Mouse (Mus musculus) ES-Bruce4 (cell line): ENCODE results near the gene Zfyve9.

Experiments used
- CTCF ChIP-seq: IDR thresholded peaks from one replicate; pipeline ENCODE4 v1.8.1; 2011; ENCODE audit warnings: low read depth, low read length
- POLR2A ChIP-seq: IDR thresholded peaks from one replicate; pipeline ENCODE4 v1.8.1; 2011; ENCODE audit warnings: low read length; ENCODE audit not compliant: insufficient read depth

DNA sequence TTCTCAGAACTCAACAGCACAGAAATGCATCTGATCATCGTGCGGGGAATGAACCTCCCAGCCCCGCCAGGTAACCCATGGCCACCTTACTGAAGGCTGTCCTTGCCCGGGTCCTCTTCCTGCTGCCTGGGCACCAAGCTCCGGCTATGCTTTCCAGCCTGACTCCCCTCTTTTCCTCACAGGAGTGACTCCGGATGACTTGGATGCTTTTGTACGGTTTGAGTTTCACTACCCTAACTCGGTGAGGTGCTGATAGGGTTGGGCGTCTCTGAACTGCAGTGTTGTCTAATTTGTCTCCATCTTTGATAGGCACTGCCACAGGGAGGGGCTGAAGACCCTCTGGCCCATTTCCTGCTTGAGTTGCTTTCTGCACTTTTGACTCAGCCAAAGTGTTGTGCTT, 150.5 kb downstream of the Zfyve9 start:
- TF ChIP-seq POLR2A (no peak), CTCF (no peak)
